Mouse (Mus musculus) C2C12 (cell line): ENCODE data around the gene Lrrc23. TPM values are rescaled to one million over a fixed set of nuclear protein-coding genes. Genes with fewer than 3 reads are reported as not detected.

Experiments
- H3K27me3 ChIP-seq: one replicate; pipeline ENCODE4 v1.6.1; 2011; ENCODE audit not compliant: control insufficient read depth, insufficient read depth, insufficient read length
- H3K36me3 ChIP-seq: one replicate; pipeline ENCODE4 v1.6.1; 2011; ENCODE audit not compliant: control insufficient read depth, insufficient read depth
- H3K4me3 ChIP-seq: one replicate; pipeline ENCODE4 v1.5.1; 2011; ENCODE audit warnings: mild to moderate bottlenecking, control low read depth; ENCODE audit not compliant: poor library complexity, insufficient read depth, severe bottlenecking
- H3K79me2 ChIP-seq: one replicate; pipeline ENCODE4 v1.6.1; 2011; ENCODE audit not compliant: control insufficient read depth, insufficient read depth
- H3K79me3 ChIP-seq: one replicate; pipeline ENCODE4 v1.6.1; 2011; ENCODE audit warnings: low read depth, control low read depth
- H3ac ChIP-seq: one replicate; pipeline ENCODE3; 2011; ENCODE audit warnings: low read depth; ENCODE audit not compliant: control insufficient read depth, insufficient read length
- CEBPB ChIP-seq: IDR thresholded peaks from one replicate; pipeline ENCODE4 v1.6.1; 2011; ENCODE audit warnings: low read depth, mild to moderate bottlenecking, control low read depth, moderate library complexity
- CTCF ChIP-seq: IDR thresholded peaks from one replicate; pipeline ENCODE4 v1.5.1; 2011; ENCODE audit not compliant: control insufficient read depth, insufficient read depth, insufficient read length
- FOSL1 ChIP-seq: IDR thresholded peaks from one replicate; pipeline ENCODE4 v1.8.0; 2011; ENCODE audit warnings: mild to moderate bottlenecking, low read length; ENCODE audit not compliant: poor library complexity, insufficient read depth, severe bottlenecking
- MAX ChIP-seq: IDR thresholded peaks from one replicate; pipeline ENCODE4 v1.6.1; 2011; ENCODE audit warnings: mild to moderate bottlenecking, control low read depth
- MYOD1 ChIP-seq: IDR thresholded peaks from one replicate; pipeline ENCODE4 v1.6.1; 2011; ENCODE audit warnings: low read depth; ENCODE audit not compliant: control insufficient read depth, insufficient read length
- MYOG ChIP-seq: IDR thresholded peaks from one replicate; pipeline ENCODE4 v1.6.1; 2011; ENCODE audit not compliant: control insufficient read depth, insufficient read length; ENCODE audit errors: extremely low read depth
- USF1 ChIP-seq: IDR thresholded peaks from one replicate; pipeline ENCODE4 v1.6.1; 2011; ENCODE audit warnings: low read depth, mild to moderate bottlenecking, control low read depth, moderate library complexity
- long read RNA-seq, 2 experiments: library from polyadenylated mRNA; unstranded; transcript quantifications; one replicate each; pipeline ENCODE4 v2.0.0; 2019 to 2020
- polyA plus RNA-seq: library from polyadenylated mRNA; unstranded; fragments of >200 nt; fragmentation: generic; extraction: Trizol; gene quantifications from one replicate; pipeline ENCODE4 v1.2.1, GENCODE M21; 2012; ENCODE audit warnings: missing spikeins

Lrrc23 gene
- 0.13 TPM for polyA plus RNA-seq
- long read RNA-seq, experiment 1, partial matches to known transcripts = 1 of 1 reads
- long read RNA-seq, experiment 1, other reads (novel, unspliced or antisense) = 0 of 1 reads
- long read RNA-seq, experiment 2 = 0 reads

GRCm38 (mm10) chr6:124779222-124779983 is at the start of gene Lrrc23:
Lrrc23 (minus strand) TSS chr6:124779727.
- Histone ChIP-seq H3ac (no peak within 1 kb of the TSS), H3K79me3 (no peaks in the 10 kb centered on the region), H3K4me3 (no peak within 1 kb of the TSS), H3K36me3 (no peaks in the 10 kb centered on the region), H3K79me2 (no peaks in the 10 kb centered on the region), H3K27me3 (no peaks in the 10 kb centered on the region)
- TF ChIP-seq MAX = no peak
- TF ChIP-seq CTCF = no peak
- no peak for TF ChIP-seq USF1
- TF ChIP-seq CEBPB = no peak
- no peak for TF ChIP-seq MYOD1
- no peak for TF ChIP-seq FOSL1
- TF ChIP-seq MYOG = no peak

- H3K36me3 ChIP-seq = peaks cover 59% of the 10 kb centered on the region
- TF ChIP-seq MAX (peak; percentile 41), FOSL1 (no peak), USF1 (no peak)
- H3K79me3 ChIP-seq = peaks cover 27% of the 10 kb centered on the region
- peaks cover 56% of the 10 kb centered on the region for H3K79me2 ChIP-seq
- H3K27me3 ChIP-seq = no peaks in the 10 kb centered on the region
- peak overlapping the region; percentile 36 for H3ac ChIP-seq
- peak overlapping the region; percentile 68 for H3K4me3 ChIP-seq
Measured at GRCm38 (mm10) chr6:124828101-124828592, 48.6 kb upstream of the Lrrc23 start.

GRCm38 (mm10) chr6:124822049-124822448 is 42.5 kb upstream of the Lrrc23 start:
- Histone ChIP-seq H3K27me3 (no peaks in the 10 kb centered on the region), H3ac (no peak overlapping the region), H3K4me3 (no peak overlapping the region), H3K79me3 (peaks cover 5% of the 10 kb centered on the region), H3K36me3 (peaks cover 96% of the 10 kb centered on the region), H3K79me2 (peaks cover 22% of the 10 kb centered on the region)
- TF ChIP-seq MAX (no peak), CEBPB (no peak), MYOD1 (no peak), MYOG (no peak), USF1 (no peak), FOSL1 (no peak)

- Histone ChIP-seq H3ac (no peak overlapping the region), H3K79me3 (peaks cover 2% of the 10 kb centered on the region), H3K36me3 (peaks cover 95% of the 10 kb centered on the region), H3K27me3 (no peaks in the 10 kb centered on the region), H3K79me2 (peaks cover 11% of the 10 kb centered on the region), H3K4me3 (no peak overlapping the region)
- TF ChIP-seq MYOG (no peak), MAX (no peak), FOSL1 (no peak), CEBPB (no peak), USF1 (no peak), MYOD1 (no peak), CTCF (no peak)
Measured at GRCm38 (mm10) chr6:124820891-124821290, 41.4 kb upstream of the Lrrc23 start.

- H3K36me3 ChIP-seq = peaks cover 77% of the 10 kb centered on the region
Measured at GRCm38 (mm10) chr6:124817971-124818370, 38.4 kb upstream of the Lrrc23 start.

GRCm38 (mm10) chr6:124817563-124817962 is 38.0 kb upstream of the Lrrc23 start:
- Histone ChIP-seq H3ac (no peak overlapping the region), H3K4me3 (no peak overlapping the region), H3K36me3 (peaks cover 75% of the 10 kb centered on the region), H3K27me3 (no peaks in the 10 kb centered on the region), H3K79me3 (peaks cover 12% of the 10 kb centered on the region), H3K79me2 (peaks cover 14% of the 10 kb centered on the region)
- TF ChIP-seq CEBPB (no peak), MYOG (no peak), FOSL1 (no peak), CTCF (no peak), MAX (no peak)

More at GRCm38 (mm10) chr6:124817971-124818370, 38.4 kb upstream of the Lrrc23 start:
- Histone ChIP-seq H3K79me3 (peaks cover 8% of the 10 kb centered on the region), H3ac (no peak overlapping the region), H3K4me3 (no peak overlapping the region), H3K79me2 (peaks cover 10% of the 10 kb centered on the region), H3K27me3 (no peaks in the 10 kb centered on the region)
- TF ChIP-seq MYOG = no peak
- no peak for TF ChIP-seq CEBPB
- TF ChIP-seq CTCF = no peak
- TF ChIP-seq MYOD1 = no peak
